Mouse (Mus musculus) intestine, embryonic 16.5 days (tissue): ENCODE measurements around the gene Ero1lb. TPM values are rescaled to one million over a fixed set of nuclear protein-coding genes. Genes with fewer than 3 reads are reported as not detected.
A peak's percentile ranks its signal among the peaks of the same experiment; 100 is the strongest.
"Not testable (repeated sequence)": the region's sequence is repeated elsewhere in the genome, so short reads cannot be mapped to it uniquely, and the experiment has no call there.

Experiments
- ATAC-seq: fragments of 200-750 bp; cut with Nextera tagmentation; 2 replicates; pipeline ENCODE4 v1.8.0; 2017; ENCODE audit warnings: moderate TSS enrichment, moderate library complexity
- H3K27ac ChIP-seq: fragments of 300-500 bp; sonication (generic); 2 replicates; pipeline ENCODE4 v1.5.1; 2014; ENCODE audit warnings: mild to moderate bottlenecking, low read length
- H3K27me3 ChIP-seq: fragments of 300-500 bp; sonication (generic); replicated peaks from 2 replicates; pipeline ENCODE4 v1.6.1; 2014; ENCODE audit warnings: low read length, control low read depth, mixed read lengths; ENCODE audit not compliant: control insufficient read depth, insufficient read depth
- H3K36me3 ChIP-seq: fragments of 300-500 bp; sonication (generic); 2 replicates; pipeline ENCODE4 v1.6.1; 2014; ENCODE audit warnings: low read length, control low read depth; ENCODE audit not compliant: control insufficient read depth, insufficient read depth
- H3K4me1 ChIP-seq: fragments of 300-500 bp; sonication (generic); 2 replicates; pipeline ENCODE4 v1.6.1; 2014; ENCODE audit warnings: low read length, control low read depth, mixed read lengths; ENCODE audit not compliant: control insufficient read depth, insufficient read depth
- H3K4me2 ChIP-seq: fragments of 300-500 bp; sonication (generic); 2 replicates; pipeline ENCODE4 v1.6.1; 2014; ENCODE audit warnings: low read depth, low read length, control low read depth
- H3K4me3 ChIP-seq: fragments of 300-500 bp; sonication (generic); 2 replicates; pipeline ENCODE4 v1.5.1; 2014; ENCODE audit warnings: mild to moderate bottlenecking, low read length
- H3K9ac ChIP-seq: fragments of 300-500 bp; sonication (generic); 2 replicates; pipeline ENCODE4 v1.6.1; 2014; ENCODE audit warnings: low read depth, low read length
- H3K9me3 ChIP-seq: fragments of 300-500 bp; sonication (generic); 2 replicates; pipeline ENCODE4 v1.6.1; 2016; ENCODE audit warnings: low read length, control low read depth; ENCODE audit not compliant: control insufficient read depth
- WGBS: fragments of 180-500 bp; shearing (Covaris S2); extraction: QIAGEN DNeasy Blood & Tissue Kit; methylation state at CpG from one replicate; pipeline ENCODE4 v1.1.7; 2014; 5-methylcytosine and 5-hydroxymethylcytosine counted together
- polyA plus RNA-seq: library from polyadenylated mRNA; unstranded; fragments of >200 nt; fragmentation: Nextera tagmentation; extraction: Ambion mirVana; gene quantifications from 2 replicates; pipeline ENCODE4 v1.2.1, GENCODE M21; 2015

Gene Ero1lb
- polyA plus RNA-seq, 1 experiment from 2014 or later = 8.0 TPM

DNA sequence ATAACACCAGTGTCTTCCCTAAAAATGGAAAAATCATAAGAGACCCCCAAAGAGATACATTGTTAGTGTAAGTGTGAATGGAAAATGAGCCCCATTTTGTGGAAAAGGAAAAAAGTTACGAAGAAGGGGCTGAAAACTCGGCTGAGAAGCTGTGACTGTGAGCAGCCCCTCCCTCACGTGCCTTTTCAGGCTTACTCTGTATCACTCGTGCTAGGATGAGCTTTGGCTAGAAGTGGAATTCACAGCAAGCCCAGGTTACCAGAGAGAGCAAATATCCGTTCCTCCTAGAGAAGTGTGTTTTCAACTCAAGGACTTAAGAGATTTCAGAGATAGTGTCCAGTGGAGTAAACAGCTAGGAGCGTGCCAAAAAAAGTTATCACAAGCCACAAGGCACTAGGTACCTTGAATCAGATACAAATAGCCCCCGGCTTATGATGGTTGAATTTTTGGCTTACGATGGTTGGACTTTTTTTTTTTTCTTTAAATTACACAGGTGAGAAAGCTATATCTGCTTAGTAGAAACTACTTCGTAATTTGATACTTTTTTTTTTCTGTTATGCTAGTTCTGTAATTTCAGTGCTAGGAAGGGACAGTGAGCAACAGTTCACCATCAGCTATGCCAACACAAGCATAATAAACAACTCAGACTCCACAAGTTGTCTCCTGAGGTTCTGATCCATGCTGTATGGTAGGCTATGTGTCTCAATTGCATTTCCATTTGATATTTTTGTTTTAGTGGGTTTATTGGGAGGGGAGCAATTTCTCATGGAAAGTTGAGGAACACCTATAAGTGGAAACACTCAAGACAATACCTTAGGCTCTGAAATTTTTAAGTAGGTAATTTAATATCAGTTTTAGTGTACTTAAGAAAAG, 3.2 kb downstream of the Ero1lb start:
- Histone ChIP-seq H3K9me3 (no peaks in the 10 kb centered on the region), H3K9ac (no peak overlapping the region), H3K27ac (no peak overlapping the region), H3K4me1 (peaks cover 5% of the 10 kb centered on the region; the same call in 1 of the 2 replicates), H3K27me3 (no peaks in the 10 kb centered on the region), H3K4me2 (no peak overlapping the region), H3K4me3 (no peak overlapping the region), H3K36me3 (no peaks in the 10 kb centered on the region)
- ATAC-seq = no peak
- WGBS = 63% methylated on average over 9 of the region's 9 CpGs

DNA sequence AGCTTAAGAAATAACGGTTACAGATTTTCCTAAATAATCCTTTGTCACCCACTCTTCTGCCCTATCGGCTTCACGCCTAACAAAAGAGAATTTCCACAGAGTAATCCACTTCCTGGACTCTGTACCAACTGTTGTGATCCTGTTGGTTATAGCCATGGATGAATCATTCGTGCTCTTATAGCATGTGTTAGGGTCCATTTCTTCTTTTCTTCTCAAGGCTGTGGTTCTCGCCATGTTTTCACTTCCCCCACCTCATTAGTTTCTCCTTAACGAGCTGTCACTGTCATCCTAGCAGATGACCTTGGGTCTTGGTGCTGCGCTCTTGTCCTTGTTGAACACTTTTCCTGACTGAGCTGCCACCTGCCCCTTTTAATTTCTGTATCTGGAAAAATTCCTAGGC, 4.1 kb downstream of the Ero1lb start:
- Histone ChIP-seq H3K4me3 (no peak overlapping the region), H3K27me3 (no peaks in the 10 kb centered on the region), H3K36me3 (no peaks in the 10 kb centered on the region), H3K27ac (no peak overlapping the region), H3K9me3 (no peaks in the 10 kb centered on the region), H3K4me2 (no peak overlapping the region), H3K4me1 (peaks cover 5% of the 10 kb centered on the region; the same call in 1 of the 2 replicates), H3K9ac (no peak overlapping the region)
- WGBS = 75% methylated on average over 7 of the region's 7 CpGs
- no peak for ATAC-seq

- 82% methylated on average over 9 of the region's 9 CpGs for WGBS
- Histone ChIP-seq H3K9ac (no peak overlapping the region), H3K9me3 (no peaks in the 10 kb centered on the region), H3K36me3 (no peaks in the 10 kb centered on the region), H3K4me3 (no peak overlapping the region), H3K4me1 (no peaks in the 10 kb centered on the region), H3K27me3 (no peaks in the 10 kb centered on the region), H3K27ac (no peak overlapping the region), H3K4me2 (no peak overlapping the region)
- ATAC-seq = 0 out of 2 replicates have a peak, but pooled peaks have one; percentile 65
These were observed 9.4 kb downstream of the Ero1lb start for GRCm38 (mm10) chr13:12574979-12575536.

GRCm38 (mm10) chr13:12578145-12578544, 12.5 kb downstream of the Ero1lb start:
- WGBS = 88% methylated on average over 5 of the region's 5 CpGs
- Histone ChIP-seq H3K27ac (no peak overlapping the region), H3K27me3 (no peaks in the 10 kb centered on the region), H3K4me3 (no peak overlapping the region), H3K9ac (no peak overlapping the region), H3K9me3 (no peaks in the 10 kb centered on the region), H3K36me3 (no peaks in the 10 kb centered on the region), H3K4me1 (no peaks in the 10 kb centered on the region), H3K4me2 (no peak overlapping the region)
- no peak for ATAC-seq

DNA sequence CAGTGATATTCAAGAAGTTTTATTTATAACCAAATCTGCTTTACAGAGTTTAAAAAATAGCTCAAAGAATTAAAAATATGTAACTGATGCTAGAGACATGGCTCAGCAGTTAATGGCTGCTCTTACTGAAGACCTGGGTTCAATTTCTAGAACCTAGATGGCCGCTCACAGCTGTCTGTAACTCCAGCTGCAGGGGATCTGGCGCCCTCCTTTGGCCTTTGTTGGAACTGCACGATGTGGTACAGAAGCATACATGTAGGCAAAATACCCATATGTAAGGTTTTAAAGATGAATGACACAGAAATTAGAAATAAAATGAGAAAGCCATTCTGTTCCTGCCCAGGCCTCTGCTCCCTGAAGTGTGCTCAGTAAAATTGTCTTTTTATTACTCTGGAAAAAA, 23.3 kb downstream of the Ero1lb start:
- Histone ChIP-seq H3K4me1 (no peaks in the 10 kb centered on the region), H3K9ac (no peak overlapping the region), H3K4me2 (no peak overlapping the region), H3K36me3 (no peaks in the 10 kb centered on the region), H3K27me3 (no peaks in the 10 kb centered on the region), H3K4me3 (no peak overlapping the region), H3K27ac (no peak overlapping the region), H3K9me3 (no peaks in the 10 kb centered on the region)
- ATAC-seq = no peak
- 17% methylated on average over 3 of the region's 3 CpGs for WGBS

- not testable (repeated sequence) for H3K36me3 ChIP-seq, ATAC-seq, H3K4me3 ChIP-seq, H3K27me3 ChIP-seq, H3K9ac ChIP-seq, H3K4me1 ChIP-seq, H3K4me2 ChIP-seq, H3K9me3 ChIP-seq, H3K27ac ChIP-seq
- WGBS = 89% methylated on average over 4 of the region's 4 CpGs
These were observed 31.4 kb downstream of the Ero1lb start for GRCm38 (mm10) chr13:12597075-12597474.

DNA sequence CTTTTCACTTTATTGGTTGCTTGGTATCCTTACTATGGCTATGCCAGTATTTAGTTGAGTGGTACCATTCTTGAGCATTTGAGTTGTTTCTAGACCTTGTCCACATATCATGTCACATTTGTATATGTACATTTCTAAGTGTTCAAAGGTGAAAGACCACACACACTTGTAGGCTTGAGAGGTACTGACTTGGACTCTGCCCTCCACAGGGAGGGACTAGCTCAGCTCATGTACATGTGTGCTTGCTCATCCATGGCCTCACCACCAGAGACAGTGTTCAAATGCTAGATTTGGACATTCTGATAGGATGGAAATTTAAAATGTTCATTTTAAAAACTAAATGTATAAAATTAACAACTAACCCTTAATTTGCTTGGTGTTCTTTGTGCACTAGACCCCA, 44.5 kb downstream of the Ero1lb start:
- not testable (repeated sequence) for H3K36me3 ChIP-seq, H3K9ac ChIP-seq, H3K4me3 ChIP-seq, H3K27me3 ChIP-seq, H3K4me1 ChIP-seq, H3K4me2 ChIP-seq, H3K27ac ChIP-seq, H3K9me3 ChIP-seq
- 0 out of 2 replicates have a peak, but pooled peaks have one; percentile 62 for ATAC-seq

- H3K27me3 ChIP-seq, H3K9ac ChIP-seq, ATAC-seq, H3K4me1 ChIP-seq, H3K9me3 ChIP-seq, H3K27ac ChIP-seq, H3K36me3 ChIP-seq, H3K4me3 ChIP-seq, H3K4me2 ChIP-seq: not testable (repeated sequence)
- 87% methylated on average over 4 of the region's 6 CpGs for WGBS
These were observed 48.4 kb downstream of the Ero1lb start for GRCm38 (mm10) chr13:12614026-12614425.

- not testable (repeated sequence) for H3K9ac ChIP-seq, H3K27me3 ChIP-seq, ATAC-seq, H3K4me1 ChIP-seq, H3K4me3 ChIP-seq, H3K9me3 ChIP-seq, H3K36me3 ChIP-seq, H3K27ac ChIP-seq, H3K4me2 ChIP-seq
- WGBS = 81% methylated on average over 7 of the region's 7 CpGs
These were observed 48.9 kb downstream of the Ero1lb start for GRCm38 (mm10) chr13:12614591-12614990.
